Mouse (Mus musculus) limb, embryonic 10.5 days (tissue): Measurements from ENCODE around the gene Sstr3. TPM values are rescaled to one million over a fixed set of nuclear protein-coding genes. Genes with fewer than 3 reads are reported as not detected.

Experiments
- DNase-seq: peaks from one replicate; pipeline ENCODE4 v3.0.0-alpha.2; 2017; ENCODE audit warnings: low spot score
- H3K27ac ChIP-seq: fragments of 300-500 bp; sonication (generic); 2 replicates; pipeline ENCODE4 v1.5.1; 2016; ENCODE audit warnings: mild to moderate bottlenecking
- H3K27me3 ChIP-seq: fragments of 300-500 bp; sonication (generic); 2 replicates; pipeline ENCODE4 v1.6.1; 2016; ENCODE audit warnings: low read depth, mild to moderate bottlenecking; ENCODE audit not compliant: poor library complexity, severe bottlenecking
- H3K36me3 ChIP-seq: fragments of 300-500 bp; sonication (generic); 2 replicates; pipeline ENCODE4 v1.6.1; 2016; ENCODE audit warnings: mild to moderate bottlenecking, moderate library complexity
- H3K4me1 ChIP-seq: fragments of 300-500 bp; sonication (generic); 2 replicates; pipeline ENCODE4 v1.6.1; 2016
- H3K4me3 ChIP-seq: fragments of 300-500 bp; sonication (generic); 2 replicates; pipeline ENCODE4 v1.5.1; 2016; ENCODE audit warnings: mild to moderate bottlenecking, moderate library complexity
- H3K9me3 ChIP-seq: fragments of 300-500 bp; sonication (generic); replicated peaks from 2 replicates; pipeline ENCODE4 v1.6.1; 2016; ENCODE audit warnings: mild to moderate bottlenecking
- WGBS: fragments of 180-500 bp; shearing (Covaris S2); methylation state at CpG from one replicate; pipeline ENCODE4 v1.1.7; 2016; 5-methylcytosine and 5-hydroxymethylcytosine counted together
- polyA plus RNA-seq: library from polyadenylated mRNA; unstranded; fragments of >200 nt; fragmentation: Nextera tagmentation; extraction: Ambion mirVana; gene quantifications from 2 replicates; pipeline ENCODE4 v1.2.1, GENCODE M21; 2016

The Sstr3 gene
- polyA plus RNA-seq, 1 experiment from 2014 or later = not detected

DNA sequence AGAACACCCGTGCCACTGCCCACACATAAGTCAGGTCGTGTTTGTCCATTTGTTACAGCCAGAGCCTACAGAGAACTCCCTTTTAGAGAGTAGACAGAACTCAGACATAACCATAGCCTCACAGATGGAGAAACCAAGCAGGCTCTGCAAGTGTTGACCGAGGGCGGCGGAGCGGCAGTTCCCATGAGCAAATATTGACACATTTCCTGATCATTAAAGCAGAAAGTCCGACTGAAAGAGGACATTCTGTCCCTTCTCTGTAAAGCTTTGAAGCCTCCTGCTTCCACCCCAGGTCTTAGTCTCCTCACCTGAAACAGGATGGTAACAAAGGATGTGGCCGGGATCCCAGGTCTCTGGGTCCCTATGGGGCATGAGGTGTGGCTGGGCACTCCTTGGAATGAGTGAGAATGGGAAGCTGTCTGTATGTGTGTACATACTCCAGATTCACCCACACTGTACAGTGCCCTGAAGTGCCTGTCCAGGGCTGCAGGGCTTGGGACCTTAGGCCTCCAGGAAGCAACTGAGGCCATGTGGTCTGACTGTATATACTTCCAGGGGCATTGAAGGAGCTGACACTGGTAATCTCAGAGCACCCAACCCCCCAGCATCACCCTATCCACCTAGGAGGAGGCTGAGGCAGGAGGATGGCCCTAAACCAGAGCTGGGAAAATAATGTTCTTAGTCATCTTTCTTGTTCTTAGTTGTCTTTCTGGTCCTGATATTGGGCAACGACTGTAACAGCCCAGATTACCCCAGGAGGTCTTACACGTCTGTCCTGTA, 11.7 kb downstream of the Sstr3 start:
- H3K4me1 ChIP-seq = peaks cover 41% of the 10 kb centered on the region
- 75% methylated on average over 10 of the region's 10 CpGs for WGBS
- H3K4me3 ChIP-seq = no peak overlapping the region
- H3K27ac ChIP-seq = 0 out of 2 replicates have a peak overlapping the region, but pooled peaks have one; percentile 36
- no peaks in the 10 kb centered on the region for H3K36me3 ChIP-seq
- peaks cover 15% of the 10 kb centered on the region for H3K27me3 ChIP-seq
- no peak for DNase-seq
- no peaks in the 10 kb centered on the region for H3K9me3 ChIP-seq

DNA sequence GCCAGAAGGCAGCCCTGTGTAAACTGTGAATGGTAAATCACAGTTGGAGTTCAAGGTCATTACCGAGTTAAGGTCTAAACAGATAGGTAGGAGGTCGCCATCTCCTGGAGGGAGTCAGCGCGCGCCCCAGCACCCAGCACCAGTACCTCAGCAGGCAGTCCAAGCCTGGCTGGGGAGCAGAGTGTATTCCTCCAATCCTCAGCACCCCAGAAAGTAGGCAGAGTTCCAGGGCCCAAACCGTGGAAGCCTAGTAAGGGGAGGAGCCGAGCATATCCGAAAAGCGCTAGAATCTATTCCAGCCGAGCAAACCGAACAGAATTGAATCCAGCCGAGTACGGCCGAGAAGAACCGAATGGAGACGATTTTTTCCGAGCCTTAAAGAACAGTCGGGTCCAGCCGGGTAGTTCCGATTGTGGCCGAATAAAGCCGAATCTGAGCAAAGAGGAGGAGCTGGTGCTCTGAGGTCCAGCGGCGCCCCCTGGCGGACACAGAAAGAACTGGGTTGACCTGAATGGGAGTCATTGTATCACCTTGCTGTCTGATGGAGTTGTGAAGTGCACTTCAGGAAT, 12.5 kb downstream of the Sstr3 start:
- Histone ChIP-seq H3K27me3 (peaks cover 12% of the 10 kb centered on the region), H3K36me3 (no peaks in the 10 kb centered on the region), H3K9me3 (no peaks in the 10 kb centered on the region), H3K4me1 (peaks cover 45% of the 10 kb centered on the region), H3K27ac (peak overlapping the region; percentile 86), H3K4me3 (peak overlapping the region; percentile 54)
- under 1% methylated on average over 25 of the region's 25 CpGs for WGBS
- peak; percentile 97 for DNase-seq

DNA sequence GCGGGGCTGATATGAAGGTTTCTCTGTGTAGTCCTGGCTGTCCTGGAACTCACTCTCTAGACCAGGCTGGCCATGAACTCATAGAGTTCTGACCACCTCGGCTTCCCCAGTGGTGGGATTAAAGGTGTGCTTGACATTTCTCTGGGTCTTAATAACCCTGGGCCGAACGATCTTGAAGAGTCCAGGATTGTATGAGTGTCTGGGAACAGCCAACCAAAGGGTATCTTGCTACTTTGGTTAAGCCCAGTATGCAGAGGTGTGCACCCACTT, 13.1 kb downstream of the Sstr3 start:
- peak overlapping the region; percentile 86 for H3K27ac ChIP-seq
- no peaks in the 10 kb centered on the region for H3K36me3 ChIP-seq
- H3K4me1 ChIP-seq = peaks cover 45% of the 10 kb centered on the region
- 75% methylated on average over 4 of the region's 4 CpGs for WGBS
- no peak for DNase-seq
- peak overlapping the region; percentile 54 for H3K4me3 ChIP-seq
- H3K27me3 ChIP-seq = peaks cover 12% of the 10 kb centered on the region
- no peaks in the 10 kb centered on the region for H3K9me3 ChIP-seq

DNA sequence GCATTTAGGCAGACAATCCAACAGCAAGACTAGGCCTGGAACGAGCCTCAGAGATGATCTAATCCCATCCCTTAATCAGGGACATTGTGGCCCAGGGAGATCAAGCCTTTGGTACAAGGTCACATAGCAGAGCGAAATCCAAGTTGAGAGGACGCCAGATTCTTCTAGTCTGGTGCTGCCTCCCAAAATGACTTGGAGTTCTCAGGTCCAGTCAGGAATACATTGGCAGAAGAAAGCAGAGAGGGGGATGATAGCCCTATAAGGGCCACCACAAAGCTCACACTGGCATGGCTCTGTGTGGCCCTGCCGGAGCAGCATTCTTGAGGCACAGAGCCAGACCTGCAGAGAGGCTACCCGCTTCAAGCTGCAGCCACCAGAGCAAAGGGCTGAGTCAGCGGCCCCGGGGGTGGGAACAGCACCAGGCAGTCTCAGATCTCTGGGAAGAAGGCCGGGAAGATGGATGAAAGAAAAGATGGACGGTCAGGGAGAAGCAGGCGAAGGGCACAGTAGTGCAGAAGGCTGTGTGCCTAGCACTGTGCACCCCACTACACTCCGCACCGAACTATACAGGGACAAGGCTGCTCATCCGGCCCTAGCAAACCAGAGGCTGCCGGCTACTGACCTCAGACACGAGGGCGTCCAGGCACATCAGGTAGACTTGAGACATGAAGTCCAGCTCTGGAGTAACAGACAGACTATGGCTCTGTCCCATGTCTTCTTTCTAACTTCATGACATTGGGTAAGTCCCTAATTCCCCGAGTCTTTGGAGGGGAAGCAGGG, 13.6 kb downstream of the Sstr3 start, which contains the start of gene C1qtnf6:
TSS of gene C1qtnf6 (minus strand) at position 746 of the 780 bp plus-strand sequence.
- Histone ChIP-seq H3K4me3 (peak within 1 kb of the TSS; percentile 54), H3K27me3 (peaks cover 12% of the 10 kb centered on the region), H3K27ac (peak within 1 kb of the TSS; percentile 86), H3K9me3 (no peaks in the 10 kb centered on the region), H3K4me1 (peaks cover 45% of the 10 kb centered on the region), H3K36me3 (no peaks in the 10 kb centered on the region)
- 68% methylated on average over 17 of the region's 17 CpGs for WGBS
- DNase-seq = no peak

DNA sequence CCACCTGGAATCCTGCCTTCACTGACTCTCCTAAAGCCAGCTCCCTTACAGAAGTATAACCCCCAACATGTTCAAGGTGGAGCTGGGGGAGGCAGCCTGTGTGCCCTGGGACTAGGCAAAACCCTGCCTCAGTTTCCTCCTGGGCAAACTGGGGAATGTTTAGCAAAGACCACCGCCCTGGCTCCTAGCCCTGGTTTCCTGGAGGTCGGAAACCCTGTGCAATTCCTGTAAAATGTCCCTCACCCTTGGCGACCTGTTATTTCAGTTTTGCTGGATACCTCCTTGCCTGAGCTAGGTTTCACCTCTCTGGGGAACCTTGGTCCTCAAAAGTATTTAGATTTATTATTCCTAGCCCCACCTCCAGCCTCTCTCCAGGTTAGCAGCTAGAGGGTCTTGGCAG, 14.3 kb downstream of the Sstr3 start:
- Histone ChIP-seq H3K27ac (peak overlapping the region; percentile 90), H3K9me3 (no peaks in the 10 kb centered on the region), H3K4me1 (peaks cover 45% of the 10 kb centered on the region), H3K4me3 (peak overlapping the region; percentile 52; the same call in 1 of the 2 replicates), H3K36me3 (no peaks in the 10 kb centered on the region), H3K27me3 (peaks cover 12% of the 10 kb centered on the region)
- WGBS = 73% methylated on average over 3 of the region's 3 CpGs
- no peak for DNase-seq

DNA sequence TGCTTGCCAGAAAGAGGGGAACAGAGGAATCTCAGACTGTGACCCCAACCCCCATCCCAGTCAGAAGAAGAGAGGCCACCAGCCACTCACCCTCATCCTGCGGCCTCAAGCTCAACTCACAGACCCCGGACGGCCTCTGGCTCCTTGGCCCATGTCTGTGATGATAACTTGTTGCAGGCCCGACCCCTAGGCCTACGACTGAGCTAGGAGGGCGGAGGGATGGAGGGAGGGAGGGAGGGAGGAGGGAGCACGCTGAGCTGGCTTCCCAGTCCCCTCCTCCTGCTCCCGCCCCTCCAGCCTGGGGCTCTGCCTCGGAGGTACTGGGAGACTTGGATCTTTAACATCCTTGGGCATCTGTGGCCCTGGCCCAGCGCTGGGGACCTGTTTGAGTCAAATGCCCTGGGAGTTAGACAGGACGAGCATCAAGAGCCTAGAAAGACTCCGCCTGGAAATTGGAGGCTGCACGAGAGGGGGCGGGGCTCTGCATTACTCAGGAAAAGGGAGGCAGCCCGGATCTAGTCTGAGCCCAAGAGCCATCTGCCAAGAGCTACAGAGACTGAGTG, 15.0 kb downstream of the Sstr3 start:
- Histone ChIP-seq H3K36me3 (no peaks in the 10 kb centered on the region), H3K9me3 (no peaks in the 10 kb centered on the region), H3K27me3 (peaks cover 12% of the 10 kb centered on the region), H3K4me1 (peaks cover 49% of the 10 kb centered on the region), H3K4me3 (peak overlapping the region; percentile 52), H3K27ac (peak overlapping the region; percentile 90)
- WGBS = under 1% methylated on average over 15 of the region's 15 CpGs
- DNase-seq = peak; percentile 79

DNA sequence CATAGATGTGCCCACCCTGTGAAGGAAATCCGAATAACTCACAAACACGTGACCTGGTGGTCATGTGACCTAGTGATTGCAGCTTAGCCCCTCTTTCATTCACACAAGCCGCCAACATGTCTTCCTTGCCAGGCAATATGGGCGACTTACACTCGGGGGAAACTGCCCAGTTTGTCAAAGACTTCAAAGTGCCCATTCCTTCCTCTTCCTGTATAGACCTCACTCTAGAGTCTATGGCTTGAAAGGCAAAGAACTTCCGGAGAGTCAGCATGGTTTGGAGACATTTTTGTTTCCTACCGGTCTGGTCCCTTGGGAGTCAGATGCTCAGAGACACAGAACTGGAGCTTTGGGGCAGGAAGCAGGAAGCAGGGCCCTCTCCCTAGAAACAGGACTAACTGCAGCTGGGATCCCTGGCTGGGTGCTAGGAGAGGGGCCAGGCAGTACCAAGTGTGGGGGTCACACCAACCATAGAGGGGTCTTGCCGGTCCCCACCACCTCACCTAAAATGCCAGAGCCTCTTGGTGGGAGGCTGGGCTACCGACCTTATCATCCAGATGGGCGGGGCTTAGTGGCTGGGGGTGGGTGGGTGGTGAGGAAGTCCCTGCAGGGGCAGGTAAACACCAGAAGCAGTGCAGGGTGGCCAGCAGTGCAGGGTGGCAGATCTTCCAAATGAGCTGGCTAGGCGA, 15.6 kb downstream of the Sstr3 start:
- peak; percentile 41 for DNase-seq
- WGBS = 52% methylated on average over 11 of the region's 11 CpGs

DNA sequence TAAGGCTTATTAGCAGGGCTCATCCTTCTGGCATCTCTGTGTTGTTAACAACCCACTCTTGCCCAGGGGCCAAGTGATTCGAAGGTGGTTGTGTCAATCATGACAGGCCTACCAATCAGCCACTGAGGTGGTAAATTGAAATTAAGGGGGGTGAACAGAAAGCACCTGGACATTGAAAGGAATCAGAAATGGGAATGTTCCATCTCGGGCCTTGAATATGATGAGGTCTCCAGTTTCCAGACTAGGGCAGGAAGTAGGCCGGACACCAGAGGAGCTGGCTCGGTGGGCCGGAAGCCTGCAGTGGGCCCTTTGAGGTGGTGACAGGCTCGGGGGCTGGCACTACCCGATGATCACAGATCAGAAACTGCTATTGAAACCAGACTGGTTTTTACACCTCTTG, 16.5 kb downstream of the Sstr3 start:
- peaks cover 54% of the 10 kb centered on the region for H3K4me1 ChIP-seq
- DNase-seq = no peak
- no peaks in the 10 kb centered on the region for H3K9me3 ChIP-seq
- H3K27me3 ChIP-seq = peaks cover 12% of the 10 kb centered on the region
- peak overlapping the region; percentile 90; the same call in 1 of the 2 replicates for H3K27ac ChIP-seq
- WGBS = 84% methylated on average over 7 of the region's 7 CpGs
- no peak overlapping the region for H3K4me3 ChIP-seq
- no peaks in the 10 kb centered on the region for H3K36me3 ChIP-seq

More for the DNA sequence above, 15.6 kb downstream of the Sstr3 start:
- Histone ChIP-seq H3K9me3 (no peaks in the 10 kb centered on the region), H3K4me3 (peak overlapping the region; percentile 52), H3K27ac (peak overlapping the region; percentile 90), H3K36me3 (no peaks in the 10 kb centered on the region), H3K27me3 (peaks cover 12% of the 10 kb centered on the region), H3K4me1 (peaks cover 54% of the 10 kb centered on the region)

DNA sequence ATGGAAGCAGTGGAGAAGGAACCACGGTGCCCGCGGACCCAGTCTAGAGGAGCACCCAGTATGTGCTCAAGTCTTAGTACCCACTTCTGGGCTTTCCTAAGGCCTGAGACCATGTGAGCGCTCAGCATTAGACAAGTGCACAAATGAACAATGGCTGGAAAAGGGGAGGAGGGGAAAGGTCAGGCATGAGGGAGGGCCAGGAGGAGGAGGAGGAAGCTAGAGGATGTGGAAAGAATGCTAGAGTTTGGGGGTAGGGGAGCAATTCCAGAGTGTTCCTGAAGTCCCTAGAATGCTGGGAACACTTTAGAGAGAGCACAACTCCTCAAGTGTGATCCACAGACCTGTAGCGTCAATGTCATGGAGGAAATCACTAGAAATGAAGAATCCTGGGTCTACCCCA, 20.3 kb downstream of the Sstr3 start:
- Histone ChIP-seq H3K4me1 (peaks cover 48% of the 10 kb centered on the region), H3K27ac (no peak overlapping the region), H3K4me3 (no peak overlapping the region), H3K36me3 (no peaks in the 10 kb centered on the region), H3K27me3 (no peaks in the 10 kb centered on the region), H3K9me3 (no peaks in the 10 kb centered on the region)
- WGBS = 90% methylated on average over 5 of the region's 5 CpGs
- no peak for DNase-seq

DNA sequence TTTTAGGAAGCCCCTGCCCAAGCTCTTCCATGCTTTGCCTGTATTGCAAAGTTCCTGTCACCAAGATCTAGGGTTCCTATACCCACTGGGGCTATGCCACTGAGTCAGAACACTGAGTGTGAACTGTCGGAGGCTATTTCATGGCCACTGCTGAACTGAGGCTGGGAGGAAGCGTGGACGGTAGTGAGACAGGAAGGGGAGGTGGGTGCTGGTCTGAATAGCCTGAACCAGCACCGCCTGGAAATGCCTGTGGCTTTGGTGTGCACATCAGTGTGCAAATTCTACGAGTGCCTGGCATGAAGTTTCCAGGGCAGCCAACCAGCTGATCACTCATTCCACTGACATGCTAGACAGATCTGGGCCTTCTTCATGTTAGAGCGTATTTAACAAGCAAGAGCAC, 22.6 kb downstream of the Sstr3 start:
- no peaks in the 10 kb centered on the region for H3K9me3 ChIP-seq
- H3K36me3 ChIP-seq = no peaks in the 10 kb centered on the region
- H3K4me3 ChIP-seq = no peak overlapping the region
- WGBS = 88% methylated on average over 6 of the region's 6 CpGs
- peaks cover 45% of the 10 kb centered on the region for H3K4me1 ChIP-seq
- no peak for DNase-seq
- no peaks in the 10 kb centered on the region for H3K27me3 ChIP-seq
- no peak overlapping the region for H3K27ac ChIP-seq

DNA sequence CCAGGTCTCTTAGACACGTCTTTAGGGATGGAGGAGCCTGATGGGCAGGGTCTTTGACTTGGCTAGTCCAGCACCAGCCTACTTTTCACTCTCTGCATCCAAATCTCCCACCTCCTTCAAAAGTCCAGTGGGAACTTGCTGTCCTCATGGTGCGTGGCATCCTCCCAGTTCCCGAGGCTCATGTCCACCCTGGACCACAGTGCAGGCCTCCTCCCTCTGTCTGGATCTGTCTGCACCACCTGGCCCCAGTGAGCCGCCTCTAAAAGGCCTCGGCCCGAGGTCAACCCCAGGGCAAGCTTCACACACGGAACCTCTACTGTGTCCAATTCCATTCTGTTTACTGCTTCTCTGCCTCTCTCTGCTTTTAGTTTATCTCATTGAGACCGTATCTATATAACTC, 23.2 kb downstream of the Sstr3 start:
- no peak for DNase-seq
- Histone ChIP-seq H3K4me3 (no peak overlapping the region), H3K27ac (no peak overlapping the region), H3K27me3 (no peaks in the 10 kb centered on the region), H3K9me3 (no peaks in the 10 kb centered on the region), H3K36me3 (no peaks in the 10 kb centered on the region), H3K4me1 (peaks cover 50% of the 10 kb centered on the region)
- WGBS = 65% methylated on average over 8 of the region's 8 CpGs

DNA sequence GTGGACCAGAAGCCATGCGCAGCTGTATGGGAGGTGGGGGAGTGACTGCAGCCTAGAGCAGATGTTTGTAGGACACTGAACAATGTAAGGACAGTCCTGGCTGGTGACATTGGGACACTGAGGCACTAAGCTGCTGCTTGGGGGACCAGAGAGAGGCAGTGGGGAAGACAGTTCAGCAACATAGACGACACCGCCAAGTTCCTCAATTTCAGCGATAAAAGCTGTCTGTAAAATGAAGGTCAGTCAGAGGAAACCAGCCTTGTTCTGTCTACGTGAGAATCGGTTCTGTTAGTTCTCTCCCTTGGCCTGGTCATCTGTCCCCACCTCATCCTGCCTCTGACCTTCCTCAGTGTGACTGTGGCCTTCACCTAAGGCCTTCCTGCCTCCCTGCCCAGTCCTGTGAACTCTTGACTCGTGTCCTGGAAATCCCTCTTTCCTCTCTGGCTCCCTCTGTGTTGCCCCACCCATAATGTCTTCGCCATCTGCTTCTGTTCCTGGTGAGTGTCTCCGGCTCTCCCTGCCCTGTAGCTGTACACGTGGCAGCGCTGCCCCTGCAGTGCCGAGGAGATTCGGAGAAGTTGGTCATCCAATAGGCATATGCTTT, 24.3 kb downstream of the Sstr3 start:
- no peak overlapping the region for H3K4me3 ChIP-seq
- H3K27ac ChIP-seq = no peak overlapping the region
- 78% methylated on average over 13 of the region's 13 CpGs for WGBS
- H3K4me1 ChIP-seq = peaks cover 62% of the 10 kb centered on the region
- DNase-seq = no peak
- no peaks in the 10 kb centered on the region for H3K36me3 ChIP-seq
- no peaks in the 10 kb centered on the region for H3K27me3 ChIP-seq
- H3K9me3 ChIP-seq = no peaks in the 10 kb centered on the region
